Mouse (Mus musculus) induced T-regulatory cell, adult 2 months (primary cell): Measurements from ENCODE around the gene Vmn1r64.
"Not testable (repeated sequence)": the region's sequence is repeated elsewhere in the genome, so short reads cannot be mapped to it uniquely, and the experiment has no call there.

Source experiments
- DNase-seq: peaks from one replicate; pipeline ENCODE4 v3.0.0-alpha.2; 2012; ENCODE audit warnings: low read depth

Vmn1r64 gene

DNA sequence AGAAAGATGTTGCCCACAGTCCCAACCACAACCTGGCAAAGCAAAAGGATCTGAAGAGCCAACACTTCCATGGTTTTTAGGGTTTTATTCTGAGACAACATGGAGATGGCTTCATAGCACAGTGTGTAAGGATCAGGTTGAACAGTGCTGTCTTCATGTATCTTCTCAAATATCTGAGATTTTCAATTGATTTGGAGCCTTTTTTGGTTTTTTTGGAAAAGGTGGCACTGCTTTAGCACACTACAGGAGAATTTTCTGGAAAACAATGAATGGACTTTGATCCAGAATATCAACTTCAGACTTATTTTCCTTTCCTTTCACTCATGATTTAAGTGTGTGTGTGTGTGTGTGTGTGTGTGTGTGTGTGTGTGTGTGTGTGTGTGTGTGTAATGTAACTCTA is at the start of gene Vmn1r64:
Vmn1r64 (minus strand) TSS at position 101 of the 400 bp plus-strand sequence.
- DNase-seq = no peak

DNA sequence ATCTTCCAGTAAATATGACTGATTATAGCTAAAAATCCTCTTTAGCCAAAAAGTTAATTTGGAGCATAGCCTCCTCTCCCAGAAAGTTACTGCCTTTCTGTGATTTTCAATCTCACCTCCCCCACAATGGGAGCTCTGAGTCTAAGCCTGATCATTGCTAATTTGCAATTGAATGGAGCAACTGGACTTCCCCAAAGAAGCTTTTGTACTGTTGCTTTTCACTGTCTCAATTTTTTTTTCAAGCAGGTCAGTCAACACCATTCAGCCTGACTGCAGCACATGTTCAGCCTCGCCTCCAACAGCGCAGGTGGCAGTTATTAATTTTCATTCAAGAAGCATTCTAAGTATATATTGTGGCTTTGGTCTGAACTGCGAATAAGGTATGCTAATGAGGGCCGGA is 14.9 kb upstream of the Vmn1r64 start:
- no peak for DNase-seq

DNA sequence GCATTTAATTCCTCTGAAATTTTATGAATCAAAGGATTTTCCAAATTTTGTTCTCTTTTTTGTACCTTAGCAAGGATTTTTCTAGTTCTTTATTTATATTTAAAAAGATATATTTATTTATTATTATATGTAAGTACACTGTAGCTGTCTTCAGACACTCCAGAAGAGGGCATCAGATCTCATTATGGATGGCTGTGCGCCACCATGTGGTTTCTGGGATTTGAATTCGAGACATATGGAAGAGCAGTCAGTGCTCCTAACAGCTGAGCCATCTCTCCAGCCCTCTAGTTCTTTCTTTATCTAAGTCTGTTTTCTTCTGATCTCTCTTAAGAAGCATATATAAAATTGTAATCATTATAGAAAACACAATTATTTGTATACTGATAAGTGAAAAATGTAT is 12.9 kb upstream of the Vmn1r64 start:
- not testable (repeated sequence) for DNase-seq
